In genomic region chr1:185695394-185695793, GRCm38 (mm10) we compare ENCODE assay signal across 15 mouse cellular contexts.
DNase-seq lines count a peak whose midpoint lies in the region.
"Had no signal": no experiment of that assay in that cellular context is flagged by ENCODE, and none has a peak within 500 bp of the region (broad histone marks: within the 10 kb centered on the region; RNA-seq: fewer than 3 reads in every experiment).

No protein-coding gene starts in this region.

- DNase-seq in gastrocnemius, adult 18-20 months (ENCODE audit: low spot score) = peak; percentile 34
- DNase-seq in gastrocnemius, postnatal 36 days = no peak
- DNase-seq in gastrocnemius, postnatal 14 days = peak; percentile 20
- no peak for DNase-seq in gastrocnemius, postnatal 10 days
- DNase-seq in heart, adult 11 months = peak; percentile 66
- DNase-seq in heart, postnatal 25 days (ENCODE audit: low spot score) = no peak
- DNase-seq: adrenal gland, adult 8-10 months; adrenal gland, postnatal 14 days; adrenal gland, postnatal 36 days; B cell, adult 2 months; cerebellum, adult 11-12 months; cerebellum, adult 2 months; cerebellum, adult 9-10 months; cerebellum, postnatal 10 days; cerebellum, postnatal 25 days had no signal

- intact Hi-C loops in gastrocnemius, postnatal 36 days (cut with DNase I) = no loop called here
- intact Hi-C loops in gastrocnemius, postnatal 14 days (cut with DNase I; ENCODE audit: low total_unique reads) = no loop called here
- intact Hi-C loops in heart, postnatal 25 days (cut with DNase I) = no loop called here

Comparison
In these comparisons a context has a peak if more than half of its experiments do, and no peak if none do; other contexts are left out.
1. DNase-seq: peak in gastrocnemius, adult 18-20 months (single experiment), gastrocnemius, postnatal 14 days (single experiment) and heart, adult 11 months (single experiment); none in gastrocnemius, postnatal 36 days (0 of 2), gastrocnemius, postnatal 10 days (single experiment) and heart, postnatal 25 days (single experiment).